Mouse (Mus musculus) cortical plate, adult 2 months (tissue): ENCODE results near the gene B4galt1.

Experiments
- CTCF ChIP-seq: fragments of 200-500 bp; IDR thresholded peaks from 2 replicates; pipeline ENCODE4 v1.5.1; 2011; ENCODE audit warnings: mild to moderate bottlenecking, control low read depth, low read length; ENCODE audit not compliant: insufficient read depth; ENCODE audit errors: extremely low read depth
- POLR2A ChIP-seq: fragments of 200-500 bp; IDR thresholded peaks from 2 replicates; pipeline ENCODE4 v1.6.1; 2011; ENCODE audit warnings: mild to moderate bottlenecking, low read length, control low read depth; ENCODE audit not compliant: insufficient read depth; ENCODE audit errors: extremely low read depth

GRCm38 (mm10) chr4:40820024-40820423, 33.8 kb downstream of the B4galt1 start:
- TF ChIP-seq CTCF (no peak), POLR2A (no peak)
